Comparison of ENCODE assay signal across 15 mouse cellular contexts in genomic region chr7:135756984-135757586, GRCm38 (mm10).
"Had no signal": no experiment of that assay in that cellular context is flagged by ENCODE, and none has a peak within 500 bp of the region (broad histone marks: within the 10 kb centered on the region; RNA-seq: fewer than 3 reads in every experiment).

No protein-coding gene starts in this region.

- H3K27me3 ChIP-seq: liver, embryonic 13.5 days; midbrain, embryonic 12.5 days; stomach, embryonic 15.5 days had no signal

- H3K9me3 ChIP-seq: liver, embryonic 13.5 days; midbrain, embryonic 12.5 days; stomach, embryonic 15.5 days had no signal

- H3K36me3 ChIP-seq: liver, embryonic 13.5 days; midbrain, embryonic 12.5 days; stomach, embryonic 15.5 days had no signal

- H3K4me1 ChIP-seq: liver, embryonic 13.5 days; midbrain, embryonic 12.5 days; stomach, embryonic 15.5 days had no signal

- DNase-seq: kidney, adult 2 months; kidney, postnatal 36 days; layer of hippocampus, postnatal 36 days; liver, embryonic 13.5 days; lung, adult 2 months; lung, postnatal 14 days; lung, postnatal 4 days; retina, postnatal 1 day; right cerebral cortex, postnatal 25 days; spleen, adult 18-20 months; thymus, postnatal 25 days had no signal

- H3K4me2 ChIP-seq: liver, embryonic 13.5 days; midbrain, embryonic 12.5 days; stomach, embryonic 15.5 days had no signal

- H3K9ac ChIP-seq: liver, embryonic 13.5 days; midbrain, embryonic 12.5 days; stomach, embryonic 15.5 days had no signal

- H3K27ac ChIP-seq: kidney, postnatal 0 days; left cerebral cortex, adult 2 months; liver, embryonic 13.5 days; midbrain, embryonic 12.5 days; stomach, embryonic 15.5 days had no signal

- H3K4me3 ChIP-seq: left cerebral cortex, adult 2 months; liver, embryonic 13.5 days; midbrain, embryonic 12.5 days; stomach, embryonic 15.5 days had no signal
